Mouse (Mus musculus) limb, embryonic 14.5 days (tissue): ENCODE data around the gene Sarnp. TPM values are rescaled to one million over a fixed set of nuclear protein-coding genes. Genes with fewer than 3 reads are reported as not detected.

Source experiments
- ATAC-seq: fragments of 200-750 bp; cut with Nextera tagmentation; 2 replicates; pipeline ENCODE4 v1.8.0; 2017; ENCODE audit warnings: low read depth, moderate number of reproducible peaks, moderate TSS enrichment; ENCODE audit not compliant: low FRiP score
- DNase-seq: peaks from one replicate; pipeline ENCODE4 v3.0.0-alpha.2; 2015; ENCODE audit warnings: low spot score
- H3K27ac ChIP-seq: fragments of 300-500 bp; sonication (generic); replicated peaks from 2 replicates; pipeline ENCODE4 v1.5.1; 2014; ENCODE audit warnings: low read depth, mild to moderate bottlenecking, low read length, moderate library complexity, mixed read lengths
- H3K27me3 ChIP-seq: fragments of 300-500 bp; sonication (generic); 2 replicates; pipeline ENCODE4 v1.6.1; 2014; ENCODE audit warnings: low read length, mixed read lengths; ENCODE audit not compliant: control insufficient read depth, insufficient read depth
- H3K36me3 ChIP-seq: fragments of 300-500 bp; sonication (generic); 2 replicates; pipeline ENCODE4 v1.6.1; 2014; ENCODE audit warnings: mild to moderate bottlenecking, low read length, moderate library complexity, mixed read lengths; ENCODE audit not compliant: control insufficient read depth, insufficient read depth
- H3K4me1 ChIP-seq: fragments of 300-500 bp; sonication (generic); 2 replicates; pipeline ENCODE4 v1.6.1; 2014; ENCODE audit warnings: antibody characterized with exemption, low read length, mixed read lengths; ENCODE audit not compliant: control insufficient read depth, insufficient read depth
- H3K4me2 ChIP-seq: fragments of 300-500 bp; sonication (generic); replicated peaks from 2 replicates; pipeline ENCODE4 v1.6.1; 2014; ENCODE audit warnings: low read depth, mild to moderate bottlenecking, low read length, moderate library complexity; ENCODE audit not compliant: severe bottlenecking
- H3K4me3 ChIP-seq: fragments of 300-500 bp; sonication (generic); replicated peaks from 2 replicates; pipeline ENCODE4 v1.5.1; 2014; ENCODE audit warnings: low read length
- H3K9ac ChIP-seq: fragments of 300-500 bp; sonication (generic); 2 replicates; pipeline ENCODE4 v1.6.1; 2014; ENCODE audit warnings: mild to moderate bottlenecking, low read depth, low read length, moderate library complexity; ENCODE audit not compliant: severe bottlenecking
- H3K9me3 ChIP-seq: fragments of 300-500 bp; sonication (generic); 2 replicates; pipeline ENCODE4 v1.6.1; 2016; ENCODE audit warnings: low read length; ENCODE audit not compliant: control insufficient read depth
- POLR2A ChIP-seq: fragments of 200-500 bp; IDR thresholded peaks from 2 replicates; pipeline ENCODE4 v1.8.0; 2012; ENCODE audit warnings: inconsistent platforms, mild to moderate bottlenecking, moderate library complexity, borderline replicate concordance; ENCODE audit not compliant: insufficient read depth, insufficient read length; ENCODE audit errors: extremely low read depth
- WGBS: fragments of 180-500 bp; shearing (Covaris S2); extraction: QIAGEN DNeasy Blood & Tissue Kit; methylation state at CpG from one replicate; pipeline ENCODE4 v1.1.7; 2014; 5-methylcytosine and 5-hydroxymethylcytosine counted together
- polyA plus RNA-seq, 2 experiments: library from polyadenylated mRNA; depleted of rRNA in 1 of 2; stranded (reverse) in 1 of 2; unstranded in 1 of 2; fragments of >200 nt; fragmentation: Nextera tagmentation in 1 of 2; extraction: Ambion mirVana in 1 of 2; gene quantifications; 2 replicates each; pipeline versions ENCODE4 v1.2.1 to v1.2.3; 2012 to 2014

Gene Sarnp
- polyA plus RNA-seq, 2 experiments = 122 to 200 TPM

GRCm38 (mm10) chr10:128848426-128848825 is 31.3 kb downstream of the Sarnp start:
- WGBS = 52% methylated on average over 2 of the region's 2 CpGs

GRCm38 (mm10) chr10:128850339-128850738 is 33.2 kb downstream of the Sarnp start:
- WGBS = 64% methylated on average over 3 of the region's 3 CpGs
- no peak overlapping the region for H3K4me2 ChIP-seq
- no peak for TF ChIP-seq POLR2A
- H3K9ac ChIP-seq = no peak overlapping the region
- H3K27ac ChIP-seq = no peak overlapping the region
- DNase-seq (no peak), ATAC-seq (no peak)
- H3K4me1 ChIP-seq = peaks cover 5% of the 10 kb centered on the region; the same call in 1 of the 2 replicates
- H3K4me3 ChIP-seq = no peak overlapping the region
- no peaks in the 10 kb centered on the region for H3K9me3 ChIP-seq
- H3K27me3 ChIP-seq = no peaks in the 10 kb centered on the region
- H3K36me3 ChIP-seq = peaks cover 67% of the 10 kb centered on the region

More at GRCm38 (mm10) chr10:128848426-128848825, 31.3 kb downstream of the Sarnp start:
- Histone ChIP-seq H3K4me1 (peaks cover 5% of the 10 kb centered on the region; the same call in 1 of the 2 replicates), H3K4me2 (no peak overlapping the region), H3K4me3 (no peak overlapping the region), H3K27ac (no peak overlapping the region), H3K9ac (no peak overlapping the region), H3K36me3 (peaks cover 69% of the 10 kb centered on the region), H3K27me3 (no peaks in the 10 kb centered on the region), H3K9me3 (no peaks in the 10 kb centered on the region)
- ATAC-seq (no peak), DNase-seq (no peak)
- no peak for TF ChIP-seq POLR2A

GRCm38 (mm10) chr10:128861176-128861575 is 44.0 kb downstream of the Sarnp start:
- Histone ChIP-seq H3K36me3 (peaks cover 63% of the 10 kb centered on the region), H3K4me1 (no peaks in the 10 kb centered on the region), H3K9ac (no peak overlapping the region), H3K27ac (no peak overlapping the region), H3K27me3 (no peaks in the 10 kb centered on the region), H3K4me3 (no peak overlapping the region), H3K4me2 (no peak overlapping the region), H3K9me3 (no peaks in the 10 kb centered on the region)
- ATAC-seq (no peak), DNase-seq (no peak)
- TF ChIP-seq POLR2A = no peak

- 80% methylated on average over 3 of the region's 3 CpGs for whole genome bisulfite sequencing
- H3K36me3 ChIP-seq = peaks cover 51% of the 10 kb centered on the region
Observed at GRCm38 (mm10) chr10:128866042-128866441, 48.9 kb downstream of the Sarnp start.

GRCm38 (mm10) chr10:128866518-128866917 is 49.4 kb downstream of the Sarnp start:
- H3K36me3 ChIP-seq = peaks cover 51% of the 10 kb centered on the region
- WGBS = 92% methylated on average over 1 of the region's 1 CpGs
- no peak for ATAC-seq

More at GRCm38 (mm10) chr10:128866042-128866441, 48.9 kb downstream of the Sarnp start:
- no peaks in the 10 kb centered on the region for H3K9me3 ChIP-seq
- no peaks in the 10 kb centered on the region for H3K27me3 ChIP-seq
- TF ChIP-seq POLR2A = no peak
- no peak overlapping the region for H3K4me3 ChIP-seq
- DNase-seq (no peak), ATAC-seq (no peak)
- H3K4me2 ChIP-seq = no peak overlapping the region
- H3K27ac ChIP-seq = no peak overlapping the region
- no peaks in the 10 kb centered on the region for H3K4me1 ChIP-seq
- H3K9ac ChIP-seq = no peak overlapping the region

GRCm38 (mm10) chr10:128870341-128870740 is 53.2 kb downstream of the Sarnp start:
- no peak for ATAC-seq
- Histone ChIP-seq H3K27me3 (no peaks in the 10 kb centered on the region), H3K9me3 (no peaks in the 10 kb centered on the region), H3K4me2 (no peak overlapping the region), H3K9ac (no peak overlapping the region), H3K4me3 (no peak overlapping the region), H3K4me1 (no peaks in the 10 kb centered on the region), H3K27ac (no peak overlapping the region), H3K36me3 (peaks cover 63% of the 10 kb centered on the region)
- TF ChIP-seq POLR2A = no peak
- 79% methylated on average over 3 of the region's 3 CpGs for WGBS
- DNase-seq = no peak

More at GRCm38 (mm10) chr10:128866518-128866917, 49.4 kb downstream of the Sarnp start:
- no peaks in the 10 kb centered on the region for H3K9me3 ChIP-seq
- no peak for DNase-seq
- no peak overlapping the region for H3K4me2 ChIP-seq
- H3K4me3 ChIP-seq = no peak overlapping the region
- no peaks in the 10 kb centered on the region for H3K27me3 ChIP-seq
- H3K27ac ChIP-seq = no peak overlapping the region
- no peaks in the 10 kb centered on the region for H3K4me1 ChIP-seq
- TF ChIP-seq POLR2A = no peak
- no peak overlapping the region for H3K9ac ChIP-seq
